Mouse (Mus musculus) embryo, embryonic 10.5 days (tissue): ENCODE measurements at regions not wholly inside any gene's neighbourhood (a gene's known extent, or its start where the extent isn't known, plus 50 kb on each side); places are given as distances from the start of the nearest gene placed in this dataset.

Source experiments
- DNase-seq: peaks from one replicate; pipeline ENCODE4 v3.0.0-alpha.2; 2015; ENCODE audit warnings: low spot score

GRCm38 (mm10) chr5:64499131-64499530, 304.1 kb upstream of the Klf3 start:
- no peak for DNase-seq

- DNase-seq: no peak
Observed at GRCm38 (mm10) chr5:64500413-64500812, 302.8 kb upstream of the Klf3 start.

GRCm38 (mm10) chr5:64500866-64501265, 302.3 kb upstream of the Klf3 start:
- DNase-seq: no peak

GRCm38 (mm10) chr5:64501746-64502145, 301.4 kb upstream of the Klf3 start:
- no peak for DNase-seq

- no peak for DNase-seq
Observed at GRCm38 (mm10) chr5:64503514-64503913, 299.7 kb upstream of the Klf3 start.

- peak; percentile 54 for DNase-seq
Observed at GRCm38 (mm10) chr5:64504507-64504906, 298.7 kb upstream of the Klf3 start.

GRCm38 (mm10) chr5:64505227-64505834, 297.9 kb upstream of the Klf3 start:
- peak; percentile 81 for DNase-seq

GRCm38 (mm10) chr5:64505835-64506600, 297.2 kb upstream of the Klf3 start:
- peak; percentile 91 for DNase-seq

- no peak for DNase-seq
Observed at GRCm38 (mm10) chr5:64508565-64508964, 294.6 kb upstream of the Klf3 start.

GRCm38 (mm10) chr5:64513155-64513945, 289.8 kb upstream of the Klf3 start:
- DNase-seq: no peak

GRCm38 (mm10) chr5:64516115-64516665, 287.0 kb upstream of the Klf3 start:
- DNase-seq: no peak

- no peak for DNase-seq
Observed at GRCm38 (mm10) chr5:64517241-64517640, 285.9 kb upstream of the Klf3 start.

- DNase-seq: peak; percentile 65
Observed at GRCm38 (mm10) chr5:64517835-64518234, 285.4 kb upstream of the Klf3 start.

GRCm38 (mm10) chr5:64519036-64519435, 284.2 kb upstream of the Klf3 start:
- DNase-seq: peak; percentile 30

GRCm38 (mm10) chr5:64519731-64520130, 283.5 kb upstream of the Klf3 start:
- DNase-seq: no peak

GRCm38 (mm10) chr5:64521401-64521800, 281.8 kb upstream of the Klf3 start:
- DNase-seq: no peak

- DNase-seq: peak; percentile 32
Observed at GRCm38 (mm10) chr5:64521969-64522368, 281.2 kb upstream of the Klf3 start.

GRCm38 (mm10) chr5:64526521-64526920, 276.7 kb upstream of the Klf3 start:
- DNase-seq: no peak

- no peak for DNase-seq
Observed at GRCm38 (mm10) chr5:64527962-64528361, 275.2 kb upstream of the Klf3 start.

- DNase-seq: no peak
Observed at GRCm38 (mm10) chr5:64534371-64534770, 268.8 kb upstream of the Klf3 start.

- DNase-seq: no peak
Observed at GRCm38 (mm10) chr5:64534947-64535346, 268.2 kb upstream of the Klf3 start.

- no peak for DNase-seq
Observed at GRCm38 (mm10) chr5:64535546-64535945, 267.6 kb upstream of the Klf3 start.
